Mouse (Mus musculus): ENCODE data around the gene Drosha. TPM values are rescaled to one million over a fixed set of nuclear protein-coding genes. Genes with fewer than 3 reads are reported as not detected.
"Not testable (repeated sequence)": the region's sequence is repeated elsewhere in the genome, so short reads cannot be mapped to it uniquely, and the experiment has no call there.

The Drosha gene
- polyA plus RNA-seq (2015; fragmentation: Nextera tagmentation; extraction: Ambion mirVana), result 41.8 and 43.1 TPM in 2 replicates

DNA sequence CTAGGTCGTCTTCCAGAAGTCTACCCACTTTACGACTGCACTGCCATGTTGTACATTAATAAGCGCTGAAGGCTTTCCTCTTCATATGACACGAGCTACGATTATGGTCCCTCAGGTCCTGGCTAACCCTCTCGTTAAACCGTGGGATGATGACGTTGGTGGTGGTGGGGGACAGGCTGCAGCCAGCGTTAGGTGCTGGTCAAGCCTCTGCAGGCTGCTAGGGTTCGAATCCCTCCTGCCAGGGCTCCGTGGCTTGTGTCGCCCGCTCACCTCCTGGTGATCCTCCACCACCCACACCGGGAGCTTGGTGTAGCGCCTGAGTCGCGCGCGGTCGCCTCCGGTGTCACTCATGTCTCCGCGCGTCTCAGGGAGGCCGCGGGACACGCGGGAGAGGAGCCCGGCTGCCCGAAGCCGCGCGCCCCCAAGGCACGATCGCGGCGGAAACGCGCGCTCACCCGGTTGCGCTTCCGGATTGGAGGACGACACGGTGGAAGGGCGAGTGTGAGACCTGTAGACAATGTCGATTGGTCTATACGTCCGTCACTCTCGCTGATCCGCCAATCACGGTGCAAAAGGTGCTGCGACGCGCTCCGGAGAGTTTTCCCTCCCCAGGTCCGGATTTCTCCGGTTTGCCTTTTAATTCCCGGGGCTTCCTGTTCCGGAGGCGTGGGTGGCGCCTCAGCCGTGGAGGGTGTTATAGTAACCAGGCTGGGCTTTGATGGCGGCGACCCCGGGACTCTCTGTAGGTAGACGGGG, at the start of gene Drosha, which contains the start of gene 6030458C11Rik:
Gene Drosha, plus strand, starts transcription at position 619 of the 756 bp plus-strand sequence.
Gene 6030458C11Rik, minus strand, starts transcription at position 453 of the 756 bp plus-strand sequence.
- under 1% methylated on average over 67 of the region's 67 CpGs for WGBS
- Histone ChIP-seq H3K27me3 (replicated peaks) (no peaks in the 10 kb centered on the region), H3K27ac (replicated peaks) (peak within 1 kb of the TSS; percentile 85), H3K36me3 (peaks cover 49% of the 10 kb centered on the region), H3K9me3 (replicated peaks) (no peaks in the 10 kb centered on the region), H3K9ac (replicated peaks) (peak within 1 kb of the TSS; percentile 88), H3K4me3 (replicated peaks) (peak within 1 kb of the TSS; percentile 97), H3K4me2 (peak within 1 kb of the TSS; percentile 75), H3K4me1 (peaks cover 35% of the 10 kb centered on the region)
- ATAC-seq (ENCODE audit: low FRiP score), result peak; percentile 100

- no peak for ATAC-seq (ENCODE audit: low FRiP score)
- Histone ChIP-seq H3K4me3 (replicated peaks) (no peak overlapping the region), H3K4me1 (peaks cover 4% of the 10 kb centered on the region; the same call in 1 of the 2 replicates), H3K9me3 (replicated peaks) (no peaks in the 10 kb centered on the region), H3K4me2 (no peak overlapping the region), H3K36me3 (no peaks in the 10 kb centered on the region), H3K27ac (replicated peaks) (no peak overlapping the region), H3K9ac (replicated peaks) (no peak overlapping the region), H3K27me3 (replicated peaks) (no peaks in the 10 kb centered on the region)
- 77% methylated on average over 6 of the region's 6 CpGs for WGBS
These were observed 43.3 kb upstream of the Drosha start for GRCm38 (mm10) chr15:12781296-12781695.

- no peaks in the 10 kb centered on the region for H3K9me3 ChIP-seq (replicated peaks)
- WGBS, result 40% methylated on average over 13 of the region's 16 CpGs
These were observed 42.8 kb upstream of the Drosha start for GRCm38 (mm10) chr15:12781729-12782326.

DNA sequence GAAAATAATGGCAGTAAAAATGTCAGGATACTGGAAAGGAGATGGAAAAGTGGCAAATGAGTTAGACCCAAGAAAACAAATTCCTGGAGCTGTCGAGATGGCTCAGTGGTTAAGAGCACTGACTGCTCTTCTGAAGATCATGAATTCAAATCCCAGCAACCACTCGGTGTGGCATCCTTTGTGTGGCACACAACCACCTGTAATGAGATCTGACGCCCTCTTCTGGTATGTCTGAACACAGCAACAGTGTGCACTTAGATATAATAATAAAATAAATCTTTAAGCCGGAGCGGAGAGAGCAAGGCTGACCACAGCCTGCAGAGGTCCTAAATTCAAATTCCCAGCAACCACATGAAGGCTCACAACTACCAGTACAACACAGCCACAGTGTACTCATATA, 36.1 kb upstream of the Drosha start:
- no peak overlapping the region for H3K9ac ChIP-seq (replicated peaks)
- no peaks in the 10 kb centered on the region for H3K9me3 ChIP-seq (replicated peaks)
- 81% methylated on average over 5 of the region's 5 CpGs for WGBS
- H3K27ac ChIP-seq (replicated peaks), result no peak overlapping the region
- H3K27me3 ChIP-seq (replicated peaks), result no peaks in the 10 kb centered on the region
- H3K36me3 ChIP-seq, result no peaks in the 10 kb centered on the region
- no peak overlapping the region for H3K4me3 ChIP-seq (replicated peaks)
- 0 out of 2 replicates have a peak, but pooled peaks cover 4% of the 10 kb centered on the region for H3K4me1 ChIP-seq
- ATAC-seq (ENCODE audit: low FRiP score), result no peak
- H3K4me2 ChIP-seq, result no peak overlapping the region

More at GRCm38 (mm10) chr15:12781729-12782326, 42.8 kb upstream of the Drosha start:
- Histone ChIP-seq H3K4me1 (peaks cover 4% of the 10 kb centered on the region; the same call in 1 of the 2 replicates), H3K27me3 (replicated peaks) (no peaks in the 10 kb centered on the region), H3K4me2 (no peak overlapping the region), H3K27ac (replicated peaks) (no peak overlapping the region), H3K4me3 (replicated peaks) (no peak overlapping the region), H3K36me3 (no peaks in the 10 kb centered on the region), H3K9ac (replicated peaks) (no peak overlapping the region)
- peak; percentile 17; the same call in 1 of the 2 replicates for ATAC-seq (ENCODE audit: low FRiP score)

DNA sequence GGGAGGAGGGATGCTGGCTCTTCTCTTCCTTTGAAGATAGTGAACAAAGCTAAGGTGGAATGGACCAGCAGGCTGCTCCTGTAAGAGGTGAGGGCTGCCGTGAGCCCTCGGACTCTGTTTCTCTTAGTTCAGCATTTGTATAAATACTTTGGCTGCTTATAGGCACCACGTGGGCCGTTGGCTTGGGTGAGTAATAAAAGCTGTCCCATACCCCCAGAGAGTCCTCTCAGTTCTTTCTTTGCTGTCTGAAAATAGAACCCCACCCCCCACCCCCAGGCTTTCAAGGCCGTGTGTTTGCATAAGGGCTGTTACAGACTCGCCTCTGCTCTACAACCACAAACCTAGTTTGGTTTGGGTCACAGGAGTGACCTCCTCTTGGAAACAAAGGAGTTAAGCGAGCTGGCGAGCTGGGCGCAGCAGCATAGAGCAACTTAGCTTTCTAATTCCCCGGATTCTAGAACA, 35.2 kb upstream of the Drosha start:
- no peaks in the 10 kb centered on the region for H3K36me3 ChIP-seq
- H3K9ac ChIP-seq (replicated peaks), result no peak overlapping the region
- H3K4me3 ChIP-seq (replicated peaks), result no peak overlapping the region
- H3K4me2 ChIP-seq, result peak overlapping the region; percentile 27
- H3K27ac ChIP-seq (replicated peaks), result no peak overlapping the region
- WGBS, result 15% methylated on average over 10 of the region's 10 CpGs
- ATAC-seq (ENCODE audit: low FRiP score), result no peak
- H3K27me3 ChIP-seq (replicated peaks), result no peaks in the 10 kb centered on the region
- H3K4me1 ChIP-seq, result 0 out of 2 replicates have a peak, but pooled peaks cover 4% of the 10 kb centered on the region
- H3K9me3 ChIP-seq (replicated peaks), result no peaks in the 10 kb centered on the region

DNA sequence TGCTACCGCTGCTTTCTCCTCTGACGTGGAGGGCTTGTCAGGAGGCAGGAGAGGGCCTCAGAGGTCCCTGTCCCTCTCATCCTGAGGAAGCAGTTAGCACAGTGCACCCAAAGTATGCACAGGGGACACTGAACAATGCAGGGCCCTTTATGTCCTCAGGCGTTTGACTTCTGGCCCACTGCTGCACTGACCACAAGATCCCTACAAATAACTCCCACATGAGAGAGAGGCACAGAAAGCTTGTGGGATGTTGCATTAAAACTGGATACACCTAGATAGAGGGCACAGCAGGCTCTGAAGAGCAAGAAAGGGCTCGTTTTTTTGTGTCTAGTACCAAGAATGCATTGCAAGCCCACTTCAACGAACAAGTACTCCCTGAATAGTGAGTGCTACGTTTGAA, 30.3 kb upstream of the Drosha start:
- 62% methylated on average over 6 of the region's 6 CpGs for WGBS
- H3K36me3 ChIP-seq, result no peaks in the 10 kb centered on the region
- no peak overlapping the region for H3K9ac ChIP-seq (replicated peaks)
- no peaks in the 10 kb centered on the region for H3K9me3 ChIP-seq (replicated peaks)
- no peaks in the 10 kb centered on the region for H3K27me3 ChIP-seq (replicated peaks)
- 0 out of 2 replicates have a peak, but pooled peaks cover 4% of the 10 kb centered on the region for H3K4me1 ChIP-seq
- no peak overlapping the region for H3K4me3 ChIP-seq (replicated peaks)
- ATAC-seq (ENCODE audit: low FRiP score), result no peak
- H3K27ac ChIP-seq (replicated peaks), result no peak overlapping the region
- no peak overlapping the region for H3K4me2 ChIP-seq

- WGBS, result 1% methylated on average over 2 of the region's 2 CpGs
- peak; percentile 55; the same call in 1 of the 2 replicates for ATAC-seq (ENCODE audit: low FRiP score)
These were observed 29.1 kb upstream of the Drosha start for GRCm38 (mm10) chr15:12795457-12795894.

DNA sequence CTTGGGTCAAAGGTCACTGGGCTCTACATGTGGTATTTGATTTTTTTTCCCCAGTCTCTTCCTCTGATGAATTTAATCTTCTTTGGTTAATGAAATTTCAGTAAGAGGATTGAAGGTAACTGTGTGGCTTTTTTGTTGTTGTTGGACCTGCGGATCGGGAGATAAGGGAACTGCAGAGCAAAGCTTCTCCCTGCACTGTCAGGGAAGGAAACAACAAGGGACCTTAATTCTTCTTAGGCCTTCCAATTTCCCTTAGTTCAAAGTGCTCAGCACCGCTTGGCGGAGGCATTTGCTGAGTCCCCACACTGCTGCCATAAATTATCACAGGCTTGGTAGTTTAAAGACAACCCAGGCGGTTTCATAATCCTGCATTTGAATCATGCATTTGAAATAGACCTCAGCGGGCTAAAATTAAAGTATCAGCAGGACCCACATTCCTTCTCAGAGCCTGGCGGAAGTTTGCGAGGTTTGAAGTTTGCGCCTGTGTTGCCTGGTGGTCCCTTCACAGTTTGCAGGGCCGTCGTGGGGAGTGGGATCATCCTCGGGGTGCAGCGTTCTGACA, 28.6 kb upstream of the Drosha start:
- ATAC-seq (ENCODE audit: low FRiP score), result no peak
- H3K27ac ChIP-seq (replicated peaks), result no peak overlapping the region

More at GRCm38 (mm10) chr15:12795457-12795894, 29.1 kb upstream of the Drosha start:
- H3K4me2 ChIP-seq, result no peak overlapping the region
- no peak overlapping the region for H3K9ac ChIP-seq (replicated peaks)
- H3K9me3 ChIP-seq (replicated peaks), result no peaks in the 10 kb centered on the region
- no peaks in the 10 kb centered on the region for H3K27me3 ChIP-seq (replicated peaks)
- H3K4me1 ChIP-seq, result no peaks in the 10 kb centered on the region
- no peaks in the 10 kb centered on the region for H3K36me3 ChIP-seq
- H3K27ac ChIP-seq (replicated peaks), result no peak overlapping the region
- H3K4me3 ChIP-seq (replicated peaks), result no peak overlapping the region

DNA sequence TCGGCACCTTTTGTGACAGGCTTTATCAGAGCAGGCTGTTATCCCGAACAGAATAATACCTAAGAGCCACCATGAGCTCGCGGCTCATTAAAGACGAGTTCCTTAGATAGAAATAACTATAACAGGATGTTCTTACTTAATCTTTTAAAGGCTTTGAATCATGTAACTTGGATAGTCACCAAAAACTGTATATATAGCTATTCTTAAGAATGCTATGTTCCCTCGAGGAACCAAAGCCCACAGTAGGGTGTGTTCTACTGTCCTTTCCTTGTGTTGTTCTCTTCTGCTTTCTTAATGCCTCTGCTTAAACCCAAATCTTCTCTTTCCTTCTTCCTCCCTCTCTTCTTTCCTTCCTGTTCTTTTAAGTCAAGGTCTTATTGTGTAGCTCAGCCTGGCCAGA, 26.6 kb upstream of the Drosha start:
- H3K27me3 ChIP-seq (replicated peaks), result no peaks in the 10 kb centered on the region
- no peak overlapping the region for H3K27ac ChIP-seq (replicated peaks)
- no peak overlapping the region for H3K4me2 ChIP-seq
- H3K9ac ChIP-seq (replicated peaks), result no peak overlapping the region
- no peaks in the 10 kb centered on the region for H3K9me3 ChIP-seq (replicated peaks)
- WGBS, result 88% methylated on average over 6 of the region's 6 CpGs
- no peak overlapping the region for H3K4me3 ChIP-seq (replicated peaks)
- H3K36me3 ChIP-seq, result no peaks in the 10 kb centered on the region
- ATAC-seq (ENCODE audit: low FRiP score), result no peak
- H3K4me1 ChIP-seq, result no peaks in the 10 kb centered on the region

More for the DNA sequence above, 28.6 kb upstream of the Drosha start:
- Histone ChIP-seq H3K4me2 (no peak overlapping the region), H3K4me3 (replicated peaks) (no peak overlapping the region), H3K4me1 (no peaks in the 10 kb centered on the region), H3K36me3 (no peaks in the 10 kb centered on the region), H3K27me3 (replicated peaks) (no peaks in the 10 kb centered on the region), H3K9me3 (replicated peaks) (no peaks in the 10 kb centered on the region), H3K9ac (replicated peaks) (no peak overlapping the region)
- 55% methylated on average over 13 of the region's 13 CpGs for WGBS

DNA sequence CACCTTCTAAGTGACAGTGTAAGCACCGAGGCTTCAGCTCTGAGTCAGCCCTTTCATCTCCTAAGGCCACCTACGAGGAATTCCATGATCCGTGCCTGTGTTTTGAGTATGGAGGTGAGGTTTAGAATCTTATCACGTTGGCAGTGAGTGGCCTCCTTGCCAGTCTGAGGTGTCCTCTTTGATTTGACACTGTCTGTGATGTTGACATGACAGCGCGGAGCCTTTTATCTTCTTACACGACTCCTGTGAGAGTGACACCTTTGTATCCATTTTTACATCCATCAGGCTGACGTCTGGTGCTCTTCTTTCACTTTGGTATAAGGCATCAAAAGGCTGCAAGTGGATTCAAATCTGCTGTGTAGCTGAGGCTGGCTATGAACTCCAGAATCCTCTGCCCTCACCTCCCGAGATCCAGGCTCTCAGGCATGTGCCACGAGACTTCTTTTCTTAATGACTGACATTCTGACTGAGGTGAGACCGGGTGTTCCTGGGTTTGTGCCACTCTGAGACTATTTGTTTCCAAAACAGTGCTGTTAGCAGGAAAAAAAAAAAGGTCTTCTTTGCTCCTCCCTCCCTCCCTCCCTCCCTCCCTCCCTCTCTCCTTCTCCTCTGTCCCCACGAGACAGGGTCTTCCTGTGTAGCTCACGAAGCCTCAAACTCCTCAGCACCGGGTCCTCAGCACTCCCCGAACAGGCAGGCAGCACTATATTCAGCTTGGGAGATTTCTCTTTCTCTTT, 24.0 kb upstream of the Drosha start:
- no peaks in the 10 kb centered on the region for H3K9me3 ChIP-seq (replicated peaks)
- H3K9ac ChIP-seq (replicated peaks), result no peak overlapping the region
- no peaks in the 10 kb centered on the region for H3K27me3 ChIP-seq (replicated peaks)
- no peaks in the 10 kb centered on the region for H3K36me3 ChIP-seq
- H3K4me1 ChIP-seq, result no peaks in the 10 kb centered on the region
- WGBS, result 61% methylated on average over 15 of the region's 15 CpGs
- ATAC-seq (ENCODE audit: low FRiP score), result no peak
- no peak overlapping the region for H3K4me3 ChIP-seq (replicated peaks)
- H3K4me2 ChIP-seq, result no peak overlapping the region
- no peak overlapping the region for H3K27ac ChIP-seq (replicated peaks)

GRCm38 (mm10) chr15:12801142-12801506, 23.5 kb upstream of the Drosha start:
- not testable (repeated sequence) for H3K9me3 ChIP-seq (replicated peaks); ATAC-seq (ENCODE audit: low FRiP score); H3K4me2 ChIP-seq; H3K36me3 ChIP-seq; H3K27ac ChIP-seq (replicated peaks); H3K9ac ChIP-seq (replicated peaks); H3K4me3 ChIP-seq (replicated peaks); H3K4me1 ChIP-seq; H3K27me3 ChIP-seq (replicated peaks)
- 81% methylated on average over 2 of the region's 2 CpGs for WGBS

Measured in neural tube, embryonic 15.5 days (tissue).